Mouse (Mus musculus): Measurements from ENCODE around the gene Diablo. TPM values are rescaled to one million over a fixed set of nuclear protein-coding genes. Genes with fewer than 3 reads are reported as not detected.

Diablo gene
- polyA plus RNA-seq, 1 experiment from 2014 or later = 105 TPM

- no peak overlapping the region for H3K4me3 ChIP-seq (ENCODE audit: low read length)
- WGBS = 63% methylated on average over 7 of the region's 7 CpGs
- H3K27me3 ChIP-seq (ENCODE audit: control insufficient read depth, insufficient read depth, low read length) = no peaks in the 10 kb centered on the region
- no peak overlapping the region for H3K27ac ChIP-seq (ENCODE audit: low read length)
- peaks cover 4% of the 10 kb centered on the region for H3K4me1 ChIP-seq (ENCODE audit: control insufficient read depth, insufficient read depth, low read length)
- no peak overlapping the region for H3K4me2 ChIP-seq (ENCODE audit: low read depth, low read length)
- peaks cover 28% of the 10 kb centered on the region for H3K36me3 ChIP-seq (ENCODE audit: control insufficient read depth, insufficient read depth)
- no peak overlapping the region for H3K9ac ChIP-seq (ENCODE audit: low read length)
- no peaks in the 10 kb centered on the region for H3K9me3 ChIP-seq (replicated peaks; ENCODE audit: control insufficient read depth, low read length)
- no peak for ATAC-seq (replicated peaks; ENCODE audit: extremely low read depth, insufficient read depth, low FRiP score)
These were observed 4.7 kb upstream of the Diablo start for GRCm38 (mm10) chr5:123528641-123529040.

- peaks cover 5% of the 10 kb centered on the region for H3K36me3 ChIP-seq (ENCODE audit: control insufficient read depth, insufficient read depth)
- H3K9ac ChIP-seq (ENCODE audit: low read length) = no peak overlapping the region
- peaks cover 11% of the 10 kb centered on the region for H3K4me1 ChIP-seq (ENCODE audit: control insufficient read depth, insufficient read depth, low read length)
- H3K9me3 ChIP-seq (replicated peaks; ENCODE audit: control insufficient read depth, low read length) = no peaks in the 10 kb centered on the region
- no peak overlapping the region for H3K27ac ChIP-seq (ENCODE audit: low read length)
- 85% methylated on average over 9 of the region's 9 CpGs for WGBS
- no peak for ATAC-seq (replicated peaks; ENCODE audit: extremely low read depth, insufficient read depth, low FRiP score)
- no peak overlapping the region for H3K4me2 ChIP-seq (ENCODE audit: low read depth, low read length)
- no peaks in the 10 kb centered on the region for H3K27me3 ChIP-seq (ENCODE audit: control insufficient read depth, insufficient read depth, low read length)
- H3K4me3 ChIP-seq (ENCODE audit: low read length) = no peak overlapping the region
These were observed 2.0 kb upstream of the Diablo start for GRCm38 (mm10) chr5:123525916-123526495.

GRCm38 (mm10) chr5:123525281-123525680, 1.3 kb upstream of the Diablo start, which contains the start of gene Gm49027:
Gene Gm49027, minus strand, starts transcription at chr5:123525488.
- Histone ChIP-seq H3K27me3 (ENCODE audit: control insufficient read depth, insufficient read depth, low read length) (no peaks in the 10 kb centered on the region), H3K9me3 (replicated peaks; ENCODE audit: control insufficient read depth, low read length) (no peaks in the 10 kb centered on the region), H3K27ac (ENCODE audit: low read length) (0 out of 2 replicates have a peak within 1 kb of the TSS, but pooled peaks have one; percentile 43), H3K9ac (ENCODE audit: low read length) (0 out of 2 replicates have a peak within 1 kb of the TSS, but pooled peaks have one; percentile 54), H3K4me2 (ENCODE audit: low read depth, low read length) (peak within 1 kb of the TSS; percentile 98), H3K4me1 (ENCODE audit: control insufficient read depth, insufficient read depth, low read length) (peaks cover 11% of the 10 kb centered on the region), H3K36me3 (ENCODE audit: control insufficient read depth, insufficient read depth) (peaks cover 3% of the 10 kb centered on the region; the same call in 1 of the 2 replicates), H3K4me3 (ENCODE audit: low read length) (peak within 1 kb of the TSS; percentile 91)
- 81% methylated on average over 7 of the region's 7 CpGs for WGBS
- no peak for ATAC-seq (replicated peaks; ENCODE audit: extremely low read depth, insufficient read depth, low FRiP score)

- Histone ChIP-seq H3K27ac (ENCODE audit: low read length) (0 out of 2 replicates have a peak overlapping the region, but pooled peaks have one; percentile 43), H3K4me2 (ENCODE audit: low read depth, low read length) (peak overlapping the region; percentile 98), H3K9ac (ENCODE audit: low read length) (0 out of 2 replicates have a peak overlapping the region, but pooled peaks have one; percentile 54), H3K36me3 (ENCODE audit: control insufficient read depth, insufficient read depth) (no peaks in the 10 kb centered on the region), H3K4me1 (ENCODE audit: control insufficient read depth, insufficient read depth, low read length) (peaks cover 11% of the 10 kb centered on the region), H3K4me3 (ENCODE audit: low read length) (peak overlapping the region; percentile 91), H3K27me3 (ENCODE audit: control insufficient read depth, insufficient read depth, low read length) (no peaks in the 10 kb centered on the region), H3K9me3 (replicated peaks; ENCODE audit: control insufficient read depth, low read length) (no peaks in the 10 kb centered on the region)
- WGBS = under 1% methylated on average over 26 of the region's 27 CpGs
- peak; percentile 92 for ATAC-seq (replicated peaks; ENCODE audit: extremely low read depth, insufficient read depth, low FRiP score)
These were observed 396 bp upstream of the Diablo start for GRCm38 (mm10) chr5:123524393-123524750.

GRCm38 (mm10) chr5:123522166-123522565, 1.8 kb downstream of the Diablo start:
- H3K27me3 ChIP-seq (ENCODE audit: control insufficient read depth, insufficient read depth, low read length) = no peaks in the 10 kb centered on the region
- peaks cover 6% of the 10 kb centered on the region; the same call in 1 of the 2 replicates for H3K36me3 ChIP-seq (ENCODE audit: control insufficient read depth, insufficient read depth)
- H3K9ac ChIP-seq (ENCODE audit: low read length) = no peak overlapping the region
- WGBS = 74% methylated on average over 1 of the region's 1 CpGs
- H3K27ac ChIP-seq (ENCODE audit: low read length) = no peak overlapping the region
- H3K4me1 ChIP-seq (ENCODE audit: control insufficient read depth, insufficient read depth, low read length) = peaks cover 11% of the 10 kb centered on the region
- no peak overlapping the region for H3K4me3 ChIP-seq (ENCODE audit: low read length)
- H3K4me2 ChIP-seq (ENCODE audit: low read depth, low read length) = no peak overlapping the region
- no peak for ATAC-seq (replicated peaks; ENCODE audit: extremely low read depth, insufficient read depth, low FRiP score)
- H3K9me3 ChIP-seq (replicated peaks; ENCODE audit: control insufficient read depth, low read length) = no peaks in the 10 kb centered on the region

- H3K4me2 ChIP-seq (ENCODE audit: low read depth, low read length) = no peak overlapping the region
- 90% methylated on average over 1 of the region's 1 CpGs for WGBS
- H3K36me3 ChIP-seq (ENCODE audit: control insufficient read depth, insufficient read depth) = peaks cover 6% of the 10 kb centered on the region; the same call in 1 of the 2 replicates
- H3K4me3 ChIP-seq (ENCODE audit: low read length) = no peak overlapping the region
- H3K27me3 ChIP-seq (ENCODE audit: control insufficient read depth, insufficient read depth, low read length) = no peaks in the 10 kb centered on the region
- no peak overlapping the region for H3K9ac ChIP-seq (ENCODE audit: low read length)
- peaks cover 11% of the 10 kb centered on the region for H3K4me1 ChIP-seq (ENCODE audit: control insufficient read depth, insufficient read depth, low read length)
- H3K27ac ChIP-seq (ENCODE audit: low read length) = no peak overlapping the region
- ATAC-seq (replicated peaks; ENCODE audit: extremely low read depth, insufficient read depth, low FRiP score) = no peak
- no peaks in the 10 kb centered on the region for H3K9me3 ChIP-seq (replicated peaks; ENCODE audit: control insufficient read depth, low read length)
These were observed 2.4 kb downstream of the Diablo start for GRCm38 (mm10) chr5:123521621-123522020.

GRCm38 (mm10) chr5:123520666-123521065, 3.3 kb downstream of the Diablo start:
- Histone ChIP-seq H3K27me3 (ENCODE audit: control insufficient read depth, insufficient read depth, low read length) (no peaks in the 10 kb centered on the region), H3K9me3 (replicated peaks; ENCODE audit: control insufficient read depth, low read length) (no peaks in the 10 kb centered on the region), H3K9ac (ENCODE audit: low read length) (no peak overlapping the region), H3K4me2 (ENCODE audit: low read depth, low read length) (no peak overlapping the region), H3K4me1 (ENCODE audit: control insufficient read depth, insufficient read depth, low read length) (peaks cover 11% of the 10 kb centered on the region), H3K4me3 (ENCODE audit: low read length) (no peak overlapping the region), H3K27ac (ENCODE audit: low read length) (no peak overlapping the region), H3K36me3 (ENCODE audit: control insufficient read depth, insufficient read depth) (peaks cover 13% of the 10 kb centered on the region; the same call in 1 of the 2 replicates)
- no peak for ATAC-seq (replicated peaks; ENCODE audit: extremely low read depth, insufficient read depth, low FRiP score)
- 84% methylated on average over 9 of the region's 9 CpGs for WGBS

- H3K9me3 ChIP-seq (replicated peaks; ENCODE audit: control insufficient read depth, low read length) = no peaks in the 10 kb centered on the region
- H3K36me3 ChIP-seq (ENCODE audit: control insufficient read depth, insufficient read depth) = peaks cover 21% of the 10 kb centered on the region
- H3K27me3 ChIP-seq (ENCODE audit: control insufficient read depth, insufficient read depth, low read length) = no peaks in the 10 kb centered on the region
- no peaks in the 10 kb centered on the region for H3K4me1 ChIP-seq (ENCODE audit: control insufficient read depth, insufficient read depth, low read length)
- ATAC-seq (replicated peaks; ENCODE audit: extremely low read depth, insufficient read depth, low FRiP score) = no peak
- H3K9ac ChIP-seq (ENCODE audit: low read length) = no peak overlapping the region
- no peak overlapping the region for H3K4me3 ChIP-seq (ENCODE audit: low read length)
- WGBS = 84% methylated on average over 5 of the region's 5 CpGs
- H3K27ac ChIP-seq (ENCODE audit: low read length) = no peak overlapping the region
- no peak overlapping the region for H3K4me2 ChIP-seq (ENCODE audit: low read depth, low read length)
These were observed 9.1 kb downstream of the Diablo start for GRCm38 (mm10) chr5:123514871-123515270.

GRCm38 (mm10) chr5:123512102-123512501, 11.9 kb downstream of the Diablo start:
- H3K4me1 ChIP-seq (ENCODE audit: control insufficient read depth, insufficient read depth, low read length) = peaks cover 6% of the 10 kb centered on the region; the same call in 1 of the 2 replicates
- H3K36me3 ChIP-seq (ENCODE audit: control insufficient read depth, insufficient read depth) = peaks cover 15% of the 10 kb centered on the region
- no peaks in the 10 kb centered on the region for H3K9me3 ChIP-seq (replicated peaks; ENCODE audit: control insufficient read depth, low read length)
- no peak for ATAC-seq (replicated peaks; ENCODE audit: extremely low read depth, insufficient read depth, low FRiP score)
- H3K27ac ChIP-seq (ENCODE audit: low read length) = no peak overlapping the region
- no peak overlapping the region for H3K9ac ChIP-seq (ENCODE audit: low read length)
- peaks cover 6% of the 10 kb centered on the region for H3K27me3 ChIP-seq (ENCODE audit: control insufficient read depth, insufficient read depth, low read length)
- 60% methylated on average over 3 of the region's 3 CpGs for WGBS
- no peak overlapping the region for H3K4me2 ChIP-seq (ENCODE audit: low read depth, low read length)
- no peak overlapping the region for H3K4me3 ChIP-seq (ENCODE audit: low read length)

Data from heart, embryonic 16.5 days (tissue).